Comparison of ENCODE assay signal across 9 mouse cellular contexts in genomic region chr15:3268247-3268646, GRCm38 (mm10). TPM values are rescaled to one million over a fixed set of nuclear protein-coding genes. Genes with fewer than 3 reads are reported as not detected.
A peak's percentile ranks its signal among the peaks of the same experiment; 100 is the strongest.
DNase-seq lines count a peak whose midpoint lies in the region; ATAC-seq and TF ChIP-seq lines count a peak whose summit lies in the region.
"Had no signal": no experiment of that assay in that cellular context is flagged by ENCODE, and none has a peak within 500 bp of the region (broad histone marks: within the 10 kb centered on the region; RNA-seq: fewer than 3 reads in every experiment).

Gene Selenop, plus strand, starts transcription at chr15:3268547.

- H3K4me3 ChIP-seq in kidney, postnatal 0 days (replicated peaks; ENCODE audit: low read depth, low read length): no peak within 1 kb of the TSS
- H3K4me3 ChIP-seq in brown adipose tissue, adult 24 weeks (ENCODE audit: insufficient read depth, low read depth, low read length): no peak within 1 kb of the TSS
- H3K4me3 ChIP-seq in midbrain, embryonic 11.5 days (ENCODE audit: low read depth, low read length): no peak within 1 kb of the TSS

- H3K36me3 ChIP-seq in kidney, postnatal 0 days (ENCODE audit: insufficient read depth, low read length): no peaks in the 10 kb centered on the region
- no peaks in the 10 kb centered on the region for H3K36me3 ChIP-seq in midbrain, embryonic 11.5 days (ENCODE audit: control insufficient read depth, insufficient read depth, low read length)

- H3K9me3 ChIP-seq in kidney, postnatal 0 days (replicated peaks; ENCODE audit: low read length): no peaks in the 10 kb centered on the region
- H3K9me3 ChIP-seq in midbrain, embryonic 11.5 days (ENCODE audit: control insufficient read depth, low read length): no peaks in the 10 kb centered on the region

- TF ChIP-seq CTCF in kidney, postnatal 0 days (IDR thresholded peaks at IDR 0.05; ENCODE audit: low read depth): no peak

- H3K9ac ChIP-seq in kidney, postnatal 0 days (ENCODE audit: low read depth, low read length): no peak within 1 kb of the TSS
- H3K9ac ChIP-seq in midbrain, embryonic 11.5 days (ENCODE audit: low read length): no peak within 1 kb of the TSS

- peaks cover 3% of the 10 kb centered on the region; the same call in 1 of the 2 replicates for H3K4me1 ChIP-seq in kidney, postnatal 0 days (replicated peaks; ENCODE audit: insufficient read depth, low read length)
- peaks cover 12% of the 10 kb centered on the region for H3K4me1 ChIP-seq in brown adipose tissue, adult 24 weeks (ENCODE audit: control insufficient read depth, insufficient read depth, insufficient read length, low read length)
- H3K4me1 ChIP-seq in midbrain, embryonic 11.5 days (ENCODE audit: control insufficient read depth, insufficient read depth, low read length): 0 out of 2 replicates have a peak, but pooled peaks cover 2% of the 10 kb centered on the region

- H3K27ac ChIP-seq in kidney, postnatal 0 days: 0 out of 2 replicates have a peak within 1 kb of the TSS, but pooled peaks have one; percentile 94
- 0 out of 2 replicates have a peak within 1 kb of the TSS, but pooled peaks have one; percentile 100 for H3K27ac ChIP-seq in brown adipose tissue, adult 24 weeks (replicated peaks; ENCODE audit: low read depth, low read length)
- H3K27ac ChIP-seq in midbrain, embryonic 11.5 days (ENCODE audit: low read depth, low read length): no peak within 1 kb of the TSS

- H3K4me2 ChIP-seq in kidney, postnatal 0 days (ENCODE audit: low read length): no peak within 1 kb of the TSS
- H3K4me2 ChIP-seq in midbrain, embryonic 11.5 days: no peak within 1 kb of the TSS

- 91% methylated on average over 6 of the region's 6 CpGs for WGBS in kidney, postnatal 0 days
- WGBS in large intestine, adult 2 months: 90% methylated on average over 6 of the region's 6 CpGs
- 90% methylated on average over 6 of the region's 6 CpGs for WGBS in midbrain, embryonic 11.5 days

- no peaks in the 10 kb centered on the region for H3K27me3 ChIP-seq in kidney, postnatal 0 days (ENCODE audit: insufficient read depth, low read length)
- no peaks in the 10 kb centered on the region for H3K27me3 ChIP-seq in midbrain, embryonic 11.5 days (ENCODE audit: control insufficient read depth, insufficient read depth, low read length)
- H3K27me3 ChIP-seq: CH12.LX had no signal

- DNase-seq in kidney, postnatal 0 days (ENCODE audit: low spot score): no peak
- DNase-seq in kidney, postnatal 36 days: no peak
- no peak for DNase-seq in heart, adult 18-20 months
- no peak for DNase-seq in large intestine, adult 2 months (ENCODE audit: low read depth, low spot score)
- DNase-seq in midbrain, embryonic 11.5 days (ENCODE audit: low spot score, missing footprints): no peak
- DNase-seq in spleen, adult 12 weeks (ENCODE audit: low spot score): no peak
- no peak for DNase-seq in kidney, postnatal 25 days

- no peak for ATAC-seq in kidney, postnatal 0 days (replicated peaks; ENCODE audit: low FRiP score, low read depth)
- no peak for ATAC-seq in midbrain, embryonic 11.5 days (ENCODE audit: low FRiP score)

RNA-seq across cellular contexts. Expression of gene Selenop, which starts in this region (rescaled TPM):
- 207 and 225 TPM in 2 replicates for polyA plus RNA-seq in kidney, postnatal 0 days (2015; fragmentation: Nextera tagmentation; extraction: Ambion mirVana)
- polyA plus RNA-seq in brown adipose tissue, adult 24 weeks (2012; ENCODE audit: insufficient read depth, insufficient read length, missing spikeins): 768 and 1,045 TPM in 2 replicates
- total RNA-seq in heart, adult 18-20 months (2021): 100 to 1,000 TPM; 347 to 405 TPM
- polyA plus RNA-seq in large intestine, adult 2 months (2012; rRNA removed): 485 and 779 TPM in 2 replicates
- 81.0 and 95.7 TPM in 2 replicates for polyA plus RNA-seq in midbrain, embryonic 11.5 days (2014; fragmentation: Nextera tagmentation; extraction: Ambion mirVana)
